Mouse (Mus musculus) adrenal gland, adult (tissue): ENCODE data around the gene Actn1.
"Not testable (repeated sequence)": the region's sequence is repeated elsewhere in the genome, so short reads cannot be mapped to it uniquely, and the experiment has no call there.

ENCODE experiments used
- DNase-seq, 2 experiments: peaks; one replicate each; pipeline ENCODE4 v3.0.0; 2022 to 2023; ENCODE audit warnings: low spot score in 1 of 2; ENCODE audit not compliant: inconsistent age in 2 of 2

The Actn1 gene

DNA sequence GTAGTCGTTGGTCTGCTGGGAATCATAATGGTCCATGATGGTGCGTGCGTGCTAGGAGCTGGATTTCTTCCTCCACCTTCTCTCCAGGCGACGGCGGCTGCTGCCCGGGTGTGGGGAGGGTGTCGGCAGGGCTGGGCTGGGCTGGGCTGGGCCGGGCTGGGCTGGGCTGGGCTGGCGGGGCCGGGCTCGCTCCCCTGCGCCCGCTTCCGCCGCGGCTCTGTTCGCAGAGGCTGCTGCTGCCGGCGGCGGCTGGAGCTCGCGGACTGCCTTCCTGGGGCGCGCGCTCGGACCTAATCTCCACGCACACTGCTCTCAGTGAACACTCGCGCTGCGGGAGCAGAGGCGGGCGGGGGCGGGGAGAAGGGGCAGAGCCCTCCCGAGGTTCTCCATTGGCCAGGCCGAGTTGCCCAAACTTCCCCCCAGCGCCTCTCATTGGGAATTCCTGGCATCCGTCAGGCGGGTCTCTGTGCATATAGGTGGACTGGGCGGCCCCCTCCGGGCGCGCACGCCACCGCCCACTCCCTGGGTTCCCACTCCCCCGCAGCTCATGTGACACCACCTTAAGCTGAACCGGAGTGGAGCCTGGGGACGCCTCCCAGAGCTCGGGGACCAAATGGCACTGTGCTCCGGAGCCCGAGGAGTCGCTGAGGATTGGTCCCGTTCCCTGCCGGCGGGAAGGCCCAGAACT, at the start of gene Actn1:
Actn1 (minus strand) TSS at position 316 of the 688 bp plus-strand sequence.
- DNase-seq: peak; percentile 95 to 97

DNA sequence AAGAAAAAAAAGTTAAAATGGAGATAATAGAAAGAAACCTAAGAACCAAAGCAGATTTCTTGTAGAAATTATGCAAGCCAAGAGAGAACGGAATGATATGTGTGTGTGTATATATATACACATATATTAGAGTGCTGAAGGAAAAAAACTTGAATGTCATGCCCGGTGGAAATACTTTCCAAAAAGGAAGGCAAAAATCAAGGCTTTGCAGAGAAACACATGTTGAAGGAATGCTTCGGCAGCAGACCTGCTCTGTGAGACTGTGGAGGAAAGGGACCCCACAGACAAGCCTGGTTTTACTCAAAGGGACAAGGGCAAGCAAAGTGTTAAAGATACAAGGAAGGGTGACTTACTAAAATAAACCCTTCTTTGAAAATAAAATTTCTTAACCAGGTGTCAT, 47.4 kb upstream of the Actn1 start:
- DNase-seq: no peak

DNA sequence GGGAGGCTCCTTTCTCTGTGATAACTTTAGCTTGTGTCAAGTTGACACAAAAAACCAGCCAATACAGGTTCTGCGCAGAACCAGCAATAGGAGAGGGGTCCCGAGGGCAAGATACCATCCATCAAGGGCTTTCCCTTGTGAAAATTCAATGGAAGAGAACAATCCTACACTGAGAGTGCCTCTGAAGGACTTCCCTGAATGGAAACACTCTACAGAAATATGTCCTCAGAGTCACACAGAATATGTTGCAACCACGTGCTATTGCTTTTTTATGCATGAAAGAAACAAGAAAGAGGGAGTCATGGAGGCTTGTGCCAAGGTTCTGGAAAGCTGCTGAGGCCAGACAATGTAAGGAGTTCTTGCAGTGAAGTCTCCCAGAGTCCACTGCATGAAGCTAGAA, 44.3 kb upstream of the Actn1 start:
- no peak for DNase-seq

DNA sequence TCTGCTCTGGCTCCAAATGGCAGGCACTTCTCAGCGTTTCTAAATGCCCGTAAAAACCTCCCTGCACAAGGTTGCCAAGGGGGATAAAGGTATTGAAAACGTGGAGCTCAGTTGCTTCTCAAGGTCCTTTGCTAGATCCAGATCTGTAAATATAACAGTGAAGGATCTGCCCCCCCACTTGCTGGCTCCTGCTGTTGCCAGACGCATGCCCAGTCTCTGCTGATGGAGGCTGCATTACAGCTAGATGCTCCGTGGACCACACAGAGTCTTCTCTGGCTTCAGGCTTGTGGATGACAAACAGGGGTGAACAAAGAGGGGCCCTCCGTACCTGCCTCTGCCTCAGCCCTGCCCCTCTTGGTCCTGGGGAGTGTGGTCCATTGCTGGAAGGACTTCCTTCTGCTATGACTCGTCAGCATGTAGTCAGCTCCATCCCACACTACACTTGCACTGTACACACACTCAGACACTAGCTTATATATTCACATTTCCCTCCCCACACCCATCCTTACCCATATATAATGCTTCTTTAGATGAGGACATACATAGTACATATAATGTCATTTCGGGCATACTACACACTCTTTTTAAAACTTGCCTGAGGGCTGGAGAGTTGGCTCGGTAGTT, 40.8 kb upstream of the Actn1 start:
- DNase-seq: peak in 1 of 2 experiments; percentile 41

DNA sequence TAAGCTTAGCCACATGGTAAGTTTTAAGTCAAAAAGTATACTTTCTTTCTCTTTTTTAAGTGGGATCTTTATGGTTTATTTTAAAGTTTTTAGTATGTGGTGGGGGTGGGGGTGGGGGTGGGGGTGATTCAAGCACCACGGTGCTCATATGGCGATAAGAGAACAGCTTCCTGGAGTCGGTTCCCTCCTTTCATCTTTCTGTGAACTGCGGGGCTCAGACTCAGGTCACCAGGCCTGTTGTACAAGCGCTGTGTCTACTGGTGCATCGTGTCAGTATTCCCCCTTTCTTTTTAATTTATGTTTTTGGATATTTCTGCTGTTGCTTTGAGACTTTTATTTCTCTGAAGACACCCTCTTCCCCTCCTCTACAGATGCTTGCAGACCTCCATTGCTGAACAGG, 38.5 kb upstream of the Actn1 start:
- DNase-seq: no peak

DNA sequence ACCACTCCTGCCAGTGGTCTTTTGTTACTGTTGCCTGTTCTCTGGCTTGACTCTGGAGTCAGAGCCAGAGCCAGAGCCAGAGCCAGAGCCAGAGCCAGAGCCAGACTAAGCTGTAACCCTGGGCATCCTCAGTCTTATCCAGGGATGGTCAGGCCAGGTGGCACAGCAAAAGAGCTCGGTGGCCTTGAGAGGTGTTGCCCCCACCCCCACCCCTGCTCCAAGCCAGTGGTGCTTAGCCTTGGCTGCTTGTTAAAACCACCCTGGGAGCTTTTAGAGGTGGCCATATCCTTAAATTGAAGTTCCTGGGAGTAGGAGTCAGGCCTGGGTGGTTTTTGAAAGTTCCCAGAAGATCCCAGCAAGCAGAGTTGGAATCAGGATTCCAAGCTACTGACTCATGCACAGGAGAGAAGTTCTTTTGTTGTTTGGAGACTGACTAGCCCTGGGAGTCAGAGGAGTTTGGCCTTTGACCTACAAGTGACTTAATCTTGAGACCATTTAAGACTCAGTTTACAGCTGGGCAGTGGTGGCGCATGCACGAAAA, 31.8 kb upstream of the Actn1 start:
- no peak for DNase-seq

DNA sequence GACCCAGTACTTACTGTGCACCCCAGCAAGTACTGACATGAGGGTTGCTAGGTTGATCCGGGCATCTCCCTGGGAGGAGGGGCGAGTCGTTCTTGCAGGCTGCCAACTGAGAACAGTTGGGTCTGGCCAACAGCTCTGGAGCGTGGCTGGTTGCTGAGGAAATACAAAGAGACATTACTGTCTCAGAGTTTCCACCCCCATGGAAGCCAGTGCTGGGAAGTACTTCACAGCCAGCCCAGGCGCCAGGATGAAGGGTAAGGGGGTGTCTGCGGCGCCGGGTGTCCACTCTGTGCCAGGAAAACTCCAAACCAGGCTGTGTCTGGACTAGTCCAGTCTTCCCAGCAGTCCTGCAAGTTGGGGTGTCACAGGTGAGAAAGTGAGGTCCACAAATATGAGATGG, 30.8 kb upstream of the Actn1 start:
- DNase-seq: no peak

DNA sequence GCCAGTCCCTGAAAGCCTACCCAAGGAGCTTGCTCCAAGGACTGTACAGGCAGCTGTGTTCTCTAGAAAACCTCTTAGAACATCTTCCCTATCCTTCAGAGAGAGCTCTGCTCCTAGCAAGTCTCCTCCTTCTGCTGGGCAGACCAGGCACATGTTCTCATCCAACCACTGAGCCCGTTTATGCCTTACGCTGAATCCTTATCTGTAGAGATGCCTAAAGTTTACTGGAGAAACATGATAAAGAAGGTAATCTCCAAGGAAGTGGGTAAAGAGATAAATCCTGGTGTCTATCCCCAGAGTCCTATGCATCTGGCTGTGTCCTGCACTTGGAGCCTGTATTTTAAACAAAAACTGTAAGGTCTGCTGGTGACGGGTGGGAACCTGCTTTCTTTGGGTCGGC, 30.3 kb upstream of the Actn1 start:
- no peak for DNase-seq

DNA sequence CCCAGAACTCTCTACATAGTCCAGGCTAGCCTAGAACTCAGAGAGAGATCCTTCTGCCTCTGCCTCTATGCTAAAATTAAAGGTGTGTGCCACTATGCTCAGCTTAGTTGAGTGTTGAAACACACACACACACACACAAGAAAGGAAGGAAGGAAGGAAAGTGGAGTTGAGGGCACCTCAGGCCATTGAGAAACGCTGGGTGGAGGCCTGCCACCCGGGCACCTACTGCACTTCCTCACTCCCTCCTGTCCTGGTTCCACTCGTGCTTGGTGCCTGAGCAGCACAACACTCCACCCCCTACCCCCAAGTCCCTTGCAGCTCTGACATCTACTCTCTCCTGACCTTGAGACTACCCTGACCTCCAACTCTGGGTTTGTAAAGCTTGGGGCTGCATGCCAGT, 29.6 kb upstream of the Actn1 start:
- DNase-seq: no peak

DNA sequence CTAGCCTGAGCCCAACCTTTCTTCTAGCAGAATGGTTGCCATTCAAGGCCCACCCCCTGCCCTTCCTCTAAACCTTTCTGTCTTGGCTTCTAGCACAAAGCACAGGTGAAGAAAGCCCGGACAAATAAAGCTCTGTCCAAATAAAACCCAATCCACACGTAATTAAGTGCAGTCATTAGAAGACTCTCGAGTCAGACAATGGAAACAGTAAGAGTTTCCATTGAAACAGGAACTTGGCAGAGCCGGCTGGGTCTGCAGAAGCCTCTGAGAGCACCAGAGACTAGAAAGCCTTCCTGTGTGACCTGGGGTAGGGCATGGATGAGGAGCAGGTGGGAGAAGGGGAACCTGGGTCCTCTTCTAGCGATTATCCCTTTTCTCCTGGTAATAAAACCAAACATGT, 25.7 kb upstream of the Actn1 start:
- DNase-seq: no peak

DNA sequence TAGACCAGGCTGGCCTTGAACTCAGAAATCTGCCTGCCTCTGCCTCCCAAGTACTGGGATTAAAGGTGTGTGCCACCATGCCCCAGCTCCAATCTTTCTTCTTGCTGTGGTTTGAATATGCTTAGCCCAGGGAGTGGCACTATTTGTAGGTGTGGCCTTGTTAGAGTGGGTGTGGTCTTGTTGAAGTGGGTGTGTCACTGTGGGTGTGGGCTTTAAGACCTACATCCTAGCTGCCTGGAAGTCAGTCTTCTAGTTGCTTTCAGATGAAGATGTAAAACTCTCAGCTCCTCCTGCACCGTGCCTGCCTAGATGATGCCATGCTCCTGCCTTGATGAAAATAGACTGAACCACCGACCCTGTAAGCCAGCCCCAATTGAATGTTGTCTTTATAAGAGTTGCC, 24.1 kb upstream of the Actn1 start:
- not testable (repeated sequence) for DNase-seq

DNA sequence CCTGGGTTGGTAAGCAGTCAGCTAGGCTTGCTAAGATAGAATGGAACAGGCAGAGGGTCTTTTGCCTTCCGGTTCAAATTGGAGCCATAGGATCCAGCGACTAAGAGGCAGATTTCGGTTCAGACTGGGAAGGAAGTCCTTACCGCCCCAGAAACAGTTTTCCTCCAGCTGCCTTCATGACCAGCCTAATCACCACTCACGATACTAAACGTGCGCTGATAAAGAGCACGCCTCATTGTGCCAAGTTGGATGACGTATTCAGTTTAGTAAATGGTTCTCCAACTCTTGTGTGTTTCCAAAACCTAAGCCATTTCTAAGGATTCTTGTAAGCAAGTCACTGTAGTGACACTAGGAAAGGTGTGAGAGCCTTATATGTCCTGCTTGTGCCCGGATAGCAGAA, 18.7 kb upstream of the Actn1 start:
- DNase-seq: no peak

DNA sequence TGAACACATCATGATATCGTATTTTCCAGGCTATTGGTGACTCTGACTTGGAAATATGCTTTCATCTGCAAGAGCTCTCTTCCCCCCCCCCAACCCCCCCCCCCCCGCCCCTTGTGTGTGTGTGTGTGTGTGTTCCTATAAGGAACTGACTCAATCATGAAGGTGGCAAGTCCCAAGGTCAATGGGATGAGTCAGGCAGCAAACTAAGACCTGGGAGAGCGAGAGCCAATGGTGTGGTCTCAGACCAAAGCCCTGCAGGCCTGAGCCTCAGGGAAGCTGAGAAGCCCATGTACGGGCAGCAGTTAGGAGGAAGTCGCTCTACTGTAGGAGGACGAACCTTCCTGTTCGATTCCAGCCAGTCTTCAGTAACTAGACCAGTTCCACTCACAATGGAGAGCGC, 17.3 kb upstream of the Actn1 start:
- DNase-seq: peak; percentile 42 to 50

DNA sequence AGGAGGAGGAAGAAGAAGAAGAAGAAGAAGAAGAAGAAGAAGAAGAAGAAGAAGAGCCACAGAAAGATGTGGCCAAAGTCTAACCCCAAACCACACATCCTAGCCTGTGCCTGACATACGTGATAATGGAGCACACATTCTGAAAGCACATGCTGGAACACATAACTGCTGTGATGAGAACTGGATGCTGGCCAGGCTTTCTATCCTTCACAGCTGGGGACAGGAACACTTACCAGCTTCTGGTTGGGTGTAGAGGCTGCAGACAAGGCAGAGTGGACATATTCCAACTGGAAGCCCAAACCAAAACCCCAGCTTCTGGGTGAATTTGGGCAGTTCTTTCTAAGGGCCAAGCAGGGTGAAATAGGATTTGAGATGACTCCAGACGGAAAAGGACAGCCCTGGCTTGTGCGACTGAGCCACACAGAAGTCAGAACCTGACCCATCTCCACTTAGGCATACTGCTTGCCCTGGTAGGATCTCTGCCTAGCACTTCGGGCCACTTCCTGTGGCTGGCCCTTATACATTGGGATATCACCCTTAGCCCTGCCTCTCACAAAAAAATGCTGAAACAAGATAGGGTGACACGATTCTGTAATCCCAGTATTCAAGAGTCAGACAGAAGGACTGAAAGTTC, 15.1 kb upstream of the Actn1 start:
- no peak for DNase-seq

DNA sequence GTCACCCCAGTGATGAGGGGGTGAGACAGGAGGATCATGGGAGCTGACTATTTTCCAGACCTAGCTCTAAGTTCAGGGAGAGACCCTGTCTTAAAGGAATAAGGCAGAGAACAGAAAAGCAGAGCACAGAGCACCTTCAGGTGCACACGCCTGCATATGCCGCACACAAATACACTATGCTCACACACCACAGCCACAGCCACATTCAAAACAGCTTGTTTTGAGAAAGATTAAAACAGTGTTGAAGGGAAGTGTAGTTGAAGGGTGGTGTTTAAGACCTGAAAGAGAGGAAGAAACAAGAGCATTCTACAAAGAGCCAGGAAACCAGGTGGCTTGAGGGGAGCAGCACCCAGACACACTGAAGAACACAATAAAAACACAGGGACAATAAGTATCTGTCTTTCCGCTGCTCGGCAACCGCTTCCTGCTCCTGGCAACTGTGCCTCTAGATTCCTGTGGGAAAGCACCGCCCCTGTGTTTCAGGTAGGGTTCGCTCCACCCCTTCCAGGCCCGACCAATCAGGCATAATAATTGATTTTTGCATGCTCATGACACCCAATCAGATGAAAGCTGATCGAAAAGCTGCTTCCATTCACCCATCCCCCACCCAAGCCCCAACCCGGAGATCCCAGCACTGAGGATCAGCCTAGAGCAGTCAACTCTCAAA, 13.0 kb upstream of the Actn1 start:
- DNase-seq: peak in 1 of 2 experiments; percentile 31

DNA sequence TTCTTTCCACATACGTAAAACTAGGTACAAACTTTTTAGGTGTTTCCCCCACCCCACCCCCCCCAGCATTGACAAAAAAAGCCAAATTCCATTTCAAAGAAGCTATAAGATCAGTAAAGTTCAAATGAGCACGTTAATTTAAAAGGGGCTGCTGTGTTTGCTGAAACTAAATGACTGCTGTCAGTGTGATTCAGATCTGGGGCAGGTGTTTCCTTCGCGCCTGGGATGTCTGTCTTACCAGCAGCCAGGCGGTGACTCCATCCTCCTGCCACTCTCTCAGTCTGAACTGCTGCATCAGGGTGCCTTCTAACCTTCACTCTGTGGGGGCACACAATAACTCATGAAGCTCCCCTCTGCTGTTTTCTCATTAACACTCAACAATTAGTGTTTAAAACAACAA, 11.6 kb upstream of the Actn1 start:
- no peak for DNase-seq

DNA sequence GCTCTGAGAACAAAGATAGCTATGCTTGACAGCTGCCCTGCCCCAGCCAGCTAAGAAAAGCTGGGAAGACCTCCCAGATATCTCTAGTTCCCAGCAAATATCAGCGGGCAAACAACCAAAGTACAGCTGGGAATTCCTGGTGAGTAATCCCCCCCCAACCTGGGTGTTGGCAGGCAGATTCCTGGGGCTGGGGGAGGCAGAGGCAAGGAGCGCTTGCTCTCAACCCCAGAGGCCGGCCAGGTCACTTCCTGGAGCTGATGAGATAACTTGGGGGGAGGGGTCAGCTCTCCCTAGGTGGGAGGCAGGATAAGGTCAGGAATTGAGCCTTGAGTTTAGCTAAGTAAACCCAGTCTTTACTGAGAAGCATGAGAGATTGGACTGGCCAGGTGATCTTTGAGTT, 10.8 kb upstream of the Actn1 start:
- DNase-seq: no peak

DNA sequence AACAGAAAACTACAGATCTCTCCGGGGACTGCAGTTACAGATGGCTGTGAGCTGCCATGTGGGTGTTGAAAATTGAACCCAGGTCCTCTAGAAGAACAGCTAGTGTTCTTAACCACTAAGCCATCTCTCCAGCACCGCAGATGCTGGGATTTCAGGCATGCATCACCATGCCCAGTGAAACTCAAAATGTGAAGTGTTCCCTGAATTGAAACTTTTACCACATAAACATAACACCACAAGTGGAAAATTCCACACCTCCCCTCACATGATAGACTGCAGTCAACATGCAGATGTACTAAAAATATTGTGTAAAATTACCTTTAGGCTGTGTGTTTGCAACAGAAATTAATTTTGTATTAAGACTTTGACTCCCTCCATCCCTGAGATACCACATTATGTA, 9.1 kb upstream of the Actn1 start:
- DNase-seq: no peak

DNA sequence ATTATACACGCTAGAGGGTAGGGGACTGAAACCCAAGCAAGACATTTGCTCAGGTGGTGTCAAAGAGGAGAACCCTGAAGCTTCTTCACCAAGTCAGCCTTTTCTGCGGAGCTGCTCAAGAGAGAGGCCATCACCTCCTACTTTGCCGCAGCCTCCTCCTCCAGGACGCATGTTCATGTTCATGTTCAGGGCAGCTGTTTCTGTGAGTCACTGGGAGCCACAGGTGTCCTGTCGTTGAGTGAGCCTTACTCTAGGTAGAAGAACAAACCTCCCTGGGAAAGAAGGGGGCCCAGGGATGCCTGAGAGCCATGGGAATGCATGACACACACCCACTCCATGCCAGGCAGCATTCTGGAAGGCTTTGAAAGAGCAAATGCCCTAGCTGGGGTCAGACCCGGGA, 7.8 kb upstream of the Actn1 start:
- DNase-seq: no peak

DNA sequence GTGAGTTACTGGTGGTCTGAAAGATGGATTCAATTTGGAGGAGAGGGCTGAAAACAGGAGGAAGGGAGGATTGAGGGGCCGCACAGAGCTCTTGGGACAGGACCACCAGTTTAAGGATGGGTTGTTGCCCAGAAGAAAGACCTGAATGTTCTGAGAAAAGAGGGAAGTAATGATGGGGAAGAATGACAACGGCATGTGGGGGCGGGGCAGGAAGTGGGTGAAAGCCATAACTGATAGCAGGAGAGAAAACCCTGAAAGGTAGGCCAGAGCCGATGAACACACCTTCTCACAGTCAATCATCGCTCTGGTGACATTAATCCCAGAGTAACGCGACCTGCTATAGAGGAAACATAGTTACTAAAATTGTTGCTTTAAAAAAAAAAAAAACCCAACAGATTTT, 4.2 kb upstream of the Actn1 start:
- not testable (repeated sequence) for DNase-seq

DNA sequence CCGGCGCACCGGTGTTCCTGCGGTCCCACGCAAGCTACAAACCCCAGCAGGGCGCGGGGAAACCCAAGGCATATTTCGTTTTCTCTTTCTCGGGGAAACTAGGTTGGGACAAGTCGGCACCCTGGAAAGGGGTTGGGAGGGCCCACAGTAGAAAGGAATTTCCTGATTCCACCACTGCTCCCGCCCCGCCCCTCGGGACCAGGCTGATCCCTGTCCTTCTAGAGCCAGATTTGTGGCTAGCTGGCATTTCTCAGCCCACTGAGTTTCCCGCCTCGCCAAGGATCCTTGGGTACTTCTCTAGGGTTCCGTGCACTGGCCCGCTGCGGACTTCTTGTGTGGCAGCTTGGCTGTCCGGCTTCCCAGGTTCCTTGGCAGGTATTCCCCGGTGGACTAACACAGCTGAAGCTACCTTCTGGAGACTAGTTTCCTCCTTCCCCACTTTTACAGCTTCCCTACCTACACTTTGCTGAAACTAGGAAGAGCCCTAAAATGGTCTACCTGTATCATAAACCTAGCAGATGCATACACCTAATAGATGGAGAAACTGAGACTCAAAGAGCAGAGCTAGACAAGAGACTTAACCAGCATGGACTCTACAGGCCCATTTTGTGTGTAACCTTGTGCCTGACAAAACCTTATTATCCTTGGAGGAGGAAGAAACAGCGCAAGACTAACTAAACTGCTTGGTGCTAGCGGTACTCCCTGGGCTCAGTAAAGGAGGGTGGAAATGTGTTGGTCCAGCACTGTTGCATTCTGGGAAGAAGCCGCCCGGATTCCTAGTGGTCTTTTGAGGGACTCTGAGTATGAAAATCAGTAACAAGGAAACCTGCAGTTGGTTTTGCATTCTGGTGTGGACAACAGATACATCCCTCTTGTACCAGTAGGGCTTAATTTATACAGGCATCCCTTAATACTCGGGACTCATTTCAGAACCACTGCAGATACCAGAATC, 849 bp upstream of the Actn1 start:
- DNase-seq: no peak
